In genomic region chr5:120710826-120711248, GRCm38 (mm10) we compare ENCODE assay signal across 9 mouse cellular contexts. TPM values are rescaled to one million over a fixed set of nuclear protein-coding genes. Genes with fewer than 3 reads are reported as not detected.
DNase-seq lines count a peak whose midpoint lies in the region; ATAC-seq and TF ChIP-seq lines count a peak whose summit lies in the region.
"Had no signal": no experiment of that assay in that cellular context is flagged by ENCODE, and none has a peak within 500 bp of the region (broad histone marks: within the 10 kb centered on the region; RNA-seq: fewer than 3 reads in every experiment).

No protein-coding gene starts in this region.

- no peaks in the 10 kb centered on the region for H3K36me3 ChIP-seq in heart, embryonic 12.5 days
- no peaks in the 10 kb centered on the region for H3K36me3 ChIP-seq in limb, embryonic 10.5 days
- H3K36me3 ChIP-seq in small intestine, adult 2 months (ENCODE audit: control insufficient read depth, insufficient read depth, low read length): no peaks in the 10 kb centered on the region

- no peak for TF ChIP-seq POLR2A in small intestine, adult 2 months (IDR thresholded peaks at IDR 0.05; ENCODE audit: low read depth, low read length)

- peak overlapping the region; percentile 45 for H3K4me3 ChIP-seq in heart, embryonic 12.5 days
- peak overlapping the region; percentile 54 for H3K4me3 ChIP-seq in limb, embryonic 10.5 days
- H3K4me3 ChIP-seq in small intestine, adult 2 months (ENCODE audit: low read depth, low read length): peak overlapping the region; percentile 68

- no peak overlapping the region for H3K27ac ChIP-seq in heart, embryonic 12.5 days (ENCODE audit: poor library complexity, severe bottlenecking)
- H3K27ac ChIP-seq in limb, embryonic 10.5 days: peak overlapping the region; percentile 63; the same call in 1 of the 2 replicates
- H3K27ac ChIP-seq in small intestine, adult 2 months (ENCODE audit: insufficient read depth, low read depth, low read length): no peak overlapping the region

- ATAC-seq in heart, embryonic 12.5 days (ENCODE audit: insufficient number of reproducible peaks, low FRiP score): peak; percentile 23; the same call in 1 of the 2 replicates

- peaks cover 99% of the 10 kb centered on the region for H3K27me3 ChIP-seq in heart, embryonic 12.5 days (replicated peaks)
- peaks cover 100% of the 10 kb centered on the region for H3K27me3 ChIP-seq in limb, embryonic 10.5 days (ENCODE audit: low read depth, poor library complexity, severe bottlenecking)
- peaks cover 10% of the 10 kb centered on the region for H3K27me3 ChIP-seq in small intestine, adult 2 months (ENCODE audit: control insufficient read depth, insufficient read depth, low read length)

- TF ChIP-seq CTCF in small intestine, adult 2 months (IDR thresholded peaks at IDR 0.05; ENCODE audit: extremely low read depth, insufficient read length, insufficient replicate concordance, low read depth, low read length): no peak

- peaks cover 20% of the 10 kb centered on the region for H3K4me1 ChIP-seq in heart, embryonic 12.5 days (replicated peaks)
- peaks cover 31% of the 10 kb centered on the region for H3K4me1 ChIP-seq in limb, embryonic 10.5 days
- peaks cover 3% of the 10 kb centered on the region; the same call in 1 of the 2 replicates for H3K4me1 ChIP-seq in small intestine, adult 2 months (ENCODE audit: control insufficient read depth, insufficient read depth, insufficient read length, low read length)

- H3K9me3 ChIP-seq in heart, embryonic 12.5 days (replicated peaks): no peaks in the 10 kb centered on the region
- no peaks in the 10 kb centered on the region for H3K9me3 ChIP-seq in limb, embryonic 10.5 days (replicated peaks)

- intact Hi-C loops in heart, postnatal 25 days (cut with DNase I): no loop called here

- DNase-seq in heart, postnatal 25 days (ENCODE audit: low spot score): no peak
- DNase-seq in thymus, postnatal 0 days (ENCODE audit: low spot score): peak; percentile 38
- DNase-seq in thymus, postnatal 14 days: no peak
- DNase-seq in limb, embryonic 10.5 days (ENCODE audit: low spot score): peak; percentile 42
- DNase-seq in adrenal gland, postnatal 4 days (ENCODE audit: low spot score in 2 of 2): no peak
- no peak for DNase-seq in ovary, postnatal 10 days (ENCODE audit: low spot score)

- peak overlapping the region; percentile 76 for H3K4me2 ChIP-seq in heart, embryonic 12.5 days

- peak overlapping the region; percentile 59 for H3K9ac ChIP-seq in heart, embryonic 12.5 days

- 3% methylated on average over 27 of the region's 34 CpGs for WGBS in heart, embryonic 12.5 days
- 1% methylated on average over 34 of the region's 34 CpGs for WGBS in limb, embryonic 10.5 days
- 6% methylated on average over 32 of the region's 34 CpGs for WGBS in small intestine, adult 2 months

RNA-seq across cellular contexts. Expression of gene Dtx1, which starts 0.9 kb away (rescaled TPM):
- 0.24 and 0.28 TPM in 2 replicates for polyA plus RNA-seq in heart, embryonic 12.5 days (2016; fragmentation: Nextera tagmentation; extraction: Ambion mirVana)
- total RNA-seq in heart, postnatal 25 days (2021): 1 to 10 TPM; 1.8 to 1.9 TPM
- 43.4 and 43.7 TPM in 2 replicates for polyA plus RNA-seq in thymus, postnatal 0 days (2015; fragmentation: Nextera tagmentation; extraction: Ambion mirVana)
- 0.84 and 1.7 TPM in 2 replicates for polyA plus RNA-seq in limb, embryonic 10.5 days (2016; fragmentation: Nextera tagmentation; extraction: Ambion mirVana)
- 18.1 and 31.1 TPM in 2 replicates for polyA plus RNA-seq in small intestine, adult 2 months (2012; rRNA removed)
- 10 to 100 TPM; 13.7 to 17.2 TPM for total RNA-seq in adrenal gland, postnatal 4 days (2021)
- total RNA-seq: hematopoietic stem cell, adult 5-6 weeks had no signal

RNA-seq across cellular contexts. Expression of gene Oas2, which starts 38.8 kb away (rescaled TPM):
- polyA plus RNA-seq in heart, embryonic 12.5 days (2016; fragmentation: Nextera tagmentation; extraction: Ambion mirVana): 0.08 and 0.11 TPM in 2 replicates
- under 1 TPM; 0.57 to 0.78 TPM for total RNA-seq in heart, postnatal 25 days (2021)
- polyA plus RNA-seq in thymus, postnatal 0 days (2015; fragmentation: Nextera tagmentation; extraction: Ambion mirVana): 0.62 and 0.86 TPM in 2 replicates
- polyA plus RNA-seq in limb, embryonic 10.5 days (2016; fragmentation: Nextera tagmentation; extraction: Ambion mirVana): not detected in 2 replicates
- 2.9 and 7.4 TPM in 2 replicates for polyA plus RNA-seq in small intestine, adult 2 months (2012; rRNA removed)
- total RNA-seq in adrenal gland, postnatal 4 days (2021): under 1 TPM; 0.17 to 0.31 TPM

Comparison
In these comparisons a context has a peak if more than half of its experiments do, and no peak if none do; other contexts are left out.
1. DNase-seq: peak in thymus, postnatal 0 days (single experiment) and limb, embryonic 10.5 days (single experiment); none in heart, postnatal 25 days (single experiment), thymus, postnatal 14 days (single experiment), adrenal gland, postnatal 4 days (0 of 2) and ovary, postnatal 10 days (single experiment).
2. Peak in every context shown above with its lines, with median percentiles within 50 percentile points of each other: H3K4me3 ChIP-seq.